Mouse (Mus musculus) myocyte (in vitro differentiated cells): ENCODE measurements at regions not wholly inside any gene's neighbourhood (a gene's known extent, or its start where the extent isn't known, plus 50 kb on each side); places are given as distances from the start of the nearest gene placed in this dataset.

Experiments
- H3K27me3 ChIP-seq: one replicate; pipeline ENCODE4 v1.6.1; 2011; ENCODE audit not compliant: control insufficient read depth, insufficient read depth, insufficient read length
- H3K36me3 ChIP-seq: one replicate; pipeline ENCODE4 v1.6.1; 2011; ENCODE audit not compliant: control insufficient read depth, insufficient read depth
- H3K4me2 ChIP-seq: one replicate; pipeline ENCODE4 v1.6.1; 2011; ENCODE audit warnings: low read depth, control low read depth
- H3K4me3 ChIP-seq: one replicate; pipeline ENCODE4 v1.5.1; 2011; ENCODE audit warnings: mild to moderate bottlenecking, control low read depth, moderate library complexity
- H3K79me2 ChIP-seq: one replicate; pipeline ENCODE4 v1.6.1; 2011; ENCODE audit not compliant: control insufficient read depth, insufficient read depth
- H3ac ChIP-seq: one replicate; pipeline ENCODE4 v1.6.1; 2011; ENCODE audit not compliant: control insufficient read depth, insufficient read length
- CEBPB ChIP-seq: IDR thresholded peaks from 2 replicates; pipeline ENCODE4 v1.6.1; 2011; ENCODE audit warnings: mild to moderate bottlenecking, moderate library complexity; ENCODE audit not compliant: poor library complexity, insufficient read depth, severe bottlenecking
- E2F4 ChIP-seq: IDR thresholded peaks from one replicate; pipeline ENCODE4 v1.6.1; 2011; ENCODE audit warnings: mild to moderate bottlenecking, control low read depth, moderate library complexity; ENCODE audit not compliant: insufficient read depth
- MAX ChIP-seq: IDR thresholded peaks from one replicate; pipeline ENCODE4 v1.6.1; 2011; ENCODE audit warnings: low read depth, mild to moderate bottlenecking, control low read depth
- MYOD1 ChIP-seq, 3 experiments: IDR thresholded peaks; one replicate each; pipeline ENCODE4 v1.6.1; 2011; ENCODE audit warnings: control low read depth in 2 of 3, low read depth in 2 of 3, mild to moderate bottlenecking in 2 of 3, moderate library complexity in 1 of 3; ENCODE audit not compliant: insufficient read length in 2 of 3, control insufficient read depth in 1 of 3
- MYOG ChIP-seq, 3 experiments: IDR thresholded peaks; one replicate each; pipeline ENCODE4 v1.6.1; 2011; ENCODE audit warnings: control low read depth in 2 of 3, low read depth in 2 of 3, mild to moderate bottlenecking in 2 of 3; ENCODE audit not compliant: insufficient read length in 2 of 3, control insufficient read depth in 1 of 3, insufficient read depth in 1 of 3
- POLR2A ChIP-seq: IDR thresholded peaks from one replicate; pipeline ENCODE4 v1.6.1; 2011; ENCODE audit warnings: low read depth, mild to moderate bottlenecking, control low read depth, moderate library complexity; ENCODE audit not compliant: insufficient read length
- POLR2AphosphoS2 ChIP-seq: IDR thresholded peaks from one replicate; pipeline ENCODE4 v1.6.1; 2011; ENCODE audit warnings: low read depth, control low read depth; ENCODE audit not compliant: insufficient read length
- REST ChIP-seq: IDR thresholded peaks from one replicate; pipeline ENCODE4 v1.6.1; 2011; ENCODE audit warnings: mild to moderate bottlenecking, control low read depth, moderate library complexity; ENCODE audit not compliant: insufficient read depth, insufficient read length
- SRF ChIP-seq: IDR thresholded peaks from one replicate; pipeline ENCODE4 v1.6.1; 2011; ENCODE audit warnings: low read depth; ENCODE audit not compliant: control insufficient read depth, insufficient read length
- TCF12 ChIP-seq: IDR thresholded peaks from one replicate; pipeline ENCODE4 v1.6.1; 2011; ENCODE audit warnings: mild to moderate bottlenecking, control low read depth; ENCODE audit not compliant: poor library complexity, insufficient read depth, severe bottlenecking
- TCF3 ChIP-seq: IDR thresholded peaks from one replicate; pipeline ENCODE4 v1.6.1; 2011; ENCODE audit warnings: low read depth, control low read depth; ENCODE audit not compliant: insufficient read length
- USF1 ChIP-seq: IDR thresholded peaks from one replicate; pipeline ENCODE4 v1.6.1; 2011; ENCODE audit warnings: low read depth, mild to moderate bottlenecking, control low read depth, moderate library complexity

GRCm38 (mm10) chr5:133823871-133824270, 275.6 kb upstream of the Castor2 start:
- H3K27me3 ChIP-seq, result no peaks in the 10 kb centered on the region
- H3K36me3 ChIP-seq, result no peaks in the 10 kb centered on the region
- H3K4me3 ChIP-seq, result no peak overlapping the region
- TF ChIP-seq MYOD1 (IDR thresholded peaks at IDR 0.05; ENCODE audit: control insufficient read depth in 1 of 3, insufficient read length in 2 of 3, low read depth in 2 of 3), result no peak
- no peak for TF ChIP-seq MYOG (IDR thresholded peaks at IDR 0.05; ENCODE audit: control insufficient read depth in 1 of 3, insufficient read depth in 1 of 3, insufficient read length in 2 of 3, low read depth in 2 of 3)
- no peak for TF ChIP-seq E2F4
- no peak for TF ChIP-seq MAX
- no peak for TF ChIP-seq POLR2A
- no peak for TF ChIP-seq TCF3
- no peak for TF ChIP-seq REST
- no peak for TF ChIP-seq TCF12
- TF ChIP-seq USF1, result no peak
- TF ChIP-seq POLR2AphosphoS2, result no peak
- no peak for TF ChIP-seq CEBPB
- no peak for TF ChIP-seq SRF
- no peak overlapping the region for H3ac ChIP-seq
- no peaks in the 10 kb centered on the region for H3K79me2 ChIP-seq
- no peak overlapping the region for H3K4me2 ChIP-seq

- H3K4me2 ChIP-seq, result no peak overlapping the region
- TF ChIP-seq POLR2A (no peak), POLR2AphosphoS2 (no peak), TCF3 (no peak), SRF (no peak), MYOD1 (IDR thresholded peaks at IDR 0.05; ENCODE audit: control insufficient read depth in 1 of 3, insufficient read length in 2 of 3, low read depth in 2 of 3) (no peak), MYOG (IDR thresholded peaks at IDR 0.05; ENCODE audit: control insufficient read depth in 1 of 3, insufficient read depth in 1 of 3, insufficient read length in 2 of 3, low read depth in 2 of 3) (no peak), TCF12 (no peak)
These were observed 278.2 kb upstream of the Castor2 start for GRCm38 (mm10) chr5:133821273-133821672.

DNA sequence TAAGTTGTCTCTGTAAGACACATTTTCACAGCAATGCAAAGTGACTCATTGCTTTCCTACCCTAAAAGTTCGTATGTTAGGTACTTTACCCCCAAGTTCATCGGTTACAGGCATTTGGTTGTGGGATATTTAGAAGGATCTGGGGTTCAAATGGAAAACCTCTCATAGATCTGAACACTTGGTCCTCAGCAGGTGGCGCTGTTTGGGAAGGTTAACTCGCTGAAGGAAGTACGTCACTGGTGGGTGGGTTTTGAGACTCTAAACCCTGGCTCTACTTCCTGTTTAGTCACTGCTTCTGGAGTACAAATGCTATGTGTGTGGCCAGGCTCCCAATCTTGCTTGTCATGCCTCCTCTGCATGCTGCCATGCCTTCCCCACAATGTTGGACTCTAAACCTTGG, 284.0 kb upstream of the Castor2 start:
- H3K27me3 ChIP-seq, result no peaks in the 10 kb centered on the region
- no peaks in the 10 kb centered on the region for H3K79me2 ChIP-seq
- no peak overlapping the region for H3K4me3 ChIP-seq
- H3ac ChIP-seq, result no peak overlapping the region
- no peak for TF ChIP-seq POLR2AphosphoS2
- no peak for TF ChIP-seq USF1
- TF ChIP-seq E2F4, result no peak
- no peak for TF ChIP-seq MAX
- TF ChIP-seq MYOG (IDR thresholded peaks at IDR 0.05; ENCODE audit: control insufficient read depth in 1 of 3, insufficient read depth in 1 of 3, insufficient read length in 2 of 3, low read depth in 2 of 3), result no peak
- no peak overlapping the region for H3K4me2 ChIP-seq
- H3K36me3 ChIP-seq, result no peaks in the 10 kb centered on the region

More at GRCm38 (mm10) chr5:133821273-133821672, 278.2 kb upstream of the Castor2 start:
- Histone ChIP-seq H3K36me3 (no peaks in the 10 kb centered on the region), H3K27me3 (no peaks in the 10 kb centered on the region), H3ac (no peak overlapping the region), H3K4me3 (no peak overlapping the region), H3K79me2 (no peaks in the 10 kb centered on the region)

GRCm38 (mm10) chr5:133814436-133814835, 285.1 kb upstream of the Castor2 start:
- no peak overlapping the region for H3K4me2 ChIP-seq
- no peaks in the 10 kb centered on the region for H3K79me2 ChIP-seq
- H3K4me3 ChIP-seq, result no peak overlapping the region
- no peak overlapping the region for H3ac ChIP-seq
- no peaks in the 10 kb centered on the region for H3K36me3 ChIP-seq
- no peaks in the 10 kb centered on the region for H3K27me3 ChIP-seq
- no peak for TF ChIP-seq POLR2A
- no peak for TF ChIP-seq SRF
- no peak for TF ChIP-seq E2F4
- no peak for TF ChIP-seq MYOG (IDR thresholded peaks at IDR 0.05; ENCODE audit: control insufficient read depth in 1 of 3, insufficient read depth in 1 of 3, insufficient read length in 2 of 3, low read depth in 2 of 3)
- TF ChIP-seq MYOD1 (IDR thresholded peaks at IDR 0.05; ENCODE audit: control insufficient read depth in 1 of 3, insufficient read length in 2 of 3, low read depth in 2 of 3), result no peak
- no peak for TF ChIP-seq REST
- TF ChIP-seq USF1, result no peak
- TF ChIP-seq POLR2AphosphoS2, result no peak
- no peak for TF ChIP-seq CEBPB
- TF ChIP-seq MAX, result no peak
- TF ChIP-seq TCF12, result no peak
- TF ChIP-seq TCF3, result no peak

- TF ChIP-seq POLR2A (no peak), POLR2AphosphoS2 (no peak), USF1 (no peak), TCF3 (no peak), MAX (no peak), SRF (no peak), TCF12 (no peak)
- no peak overlapping the region for H3ac ChIP-seq
- no peak overlapping the region for H3K4me2 ChIP-seq
- H3K36me3 ChIP-seq, result no peaks in the 10 kb centered on the region
- H3K27me3 ChIP-seq, result no peaks in the 10 kb centered on the region
- H3K79me2 ChIP-seq, result no peaks in the 10 kb centered on the region
- no peak overlapping the region for H3K4me3 ChIP-seq
These were observed 287.3 kb upstream of the Castor2 start for GRCm38 (mm10) chr5:133812216-133812615.
